Mouse (Mus musculus) urinary bladder, postnatal 10 days (tissue): ENCODE measurements around the gene Rab5if.
"Not testable (repeated sequence)": the region's sequence is repeated elsewhere in the genome, so short reads cannot be mapped to it uniquely, and the experiment has no call there.

ENCODE experiments used
- DNase-seq: peaks from one replicate; pipeline ENCODE4 v3.0.0; 2022; ENCODE audit warnings: low spot score

Rab5if gene

GRCm38 (mm10) chr2:156853999-156854771 is 8.7 kb upstream of the Rab5if start:
- DNase-seq = not testable (repeated sequence)

- DNase-seq = no peak
These were observed 6.6 kb upstream of the Rab5if start for GRCm38 (mm10) chr2:156856311-156856710.

- no peak for DNase-seq
These were observed 5.5 kb upstream of the Rab5if start for GRCm38 (mm10) chr2:156857385-156857791.

GRCm38 (mm10) chr2:156857835-156858234 is 5.1 kb upstream of the Rab5if start, which contains the start of gene 4930518I15Rik:
TSS of gene 4930518I15Rik (minus strand) at chr2:156857946.
- DNase-seq = no peak

DNA sequence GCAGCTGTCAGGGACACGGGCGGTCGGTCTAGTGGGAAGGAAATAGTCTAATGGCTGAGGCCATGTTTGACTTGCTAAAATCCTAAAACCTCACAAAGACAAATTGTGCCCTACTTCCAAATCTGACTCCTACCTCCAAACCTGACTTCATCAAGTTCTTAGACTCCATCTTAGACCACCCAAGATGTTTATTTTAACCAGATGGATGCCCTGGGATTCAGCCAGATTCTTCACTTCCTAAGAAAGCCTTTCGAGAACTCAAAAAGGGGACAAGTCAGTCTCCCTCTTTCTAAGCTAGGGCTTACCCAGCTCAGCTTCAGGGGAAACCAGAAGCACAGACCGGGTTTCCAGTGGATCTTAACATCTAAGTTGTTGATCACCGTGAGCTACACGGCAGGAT is 4.3 kb upstream of the Rab5if start:
- DNase-seq = no peak

- DNase-seq = no peak
These were observed 749 bp upstream of the Rab5if start for GRCm38 (mm10) chr2:156862041-156862717.

- DNase-seq = no peak
These were observed 696 bp downstream of the Rab5if start for GRCm38 (mm10) chr2:156863487-156864160.

DNA sequence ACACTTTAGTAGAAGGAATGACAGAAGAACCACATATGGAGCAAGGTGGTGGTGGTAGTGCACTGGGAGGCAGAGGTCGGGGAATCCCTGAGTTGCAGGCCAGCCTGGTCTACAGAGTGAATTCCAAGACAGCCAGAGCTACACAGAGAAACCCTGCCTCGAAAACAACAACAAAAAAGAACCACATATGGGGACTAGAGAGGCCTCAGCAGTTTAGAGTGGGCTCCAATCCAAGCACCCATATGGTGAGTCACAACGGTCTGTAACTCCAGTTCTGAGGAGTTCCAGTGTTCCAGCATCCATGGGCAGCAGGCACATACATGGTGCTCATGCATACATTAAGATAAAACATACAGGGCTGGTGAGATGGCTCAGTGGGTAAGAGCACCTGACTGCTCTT is 1.6 kb downstream of the Rab5if start:
- DNase-seq = no peak

GRCm38 (mm10) chr2:156868994-156869393 is 6.1 kb downstream of the Rab5if start:
- DNase-seq = no peak

DNA sequence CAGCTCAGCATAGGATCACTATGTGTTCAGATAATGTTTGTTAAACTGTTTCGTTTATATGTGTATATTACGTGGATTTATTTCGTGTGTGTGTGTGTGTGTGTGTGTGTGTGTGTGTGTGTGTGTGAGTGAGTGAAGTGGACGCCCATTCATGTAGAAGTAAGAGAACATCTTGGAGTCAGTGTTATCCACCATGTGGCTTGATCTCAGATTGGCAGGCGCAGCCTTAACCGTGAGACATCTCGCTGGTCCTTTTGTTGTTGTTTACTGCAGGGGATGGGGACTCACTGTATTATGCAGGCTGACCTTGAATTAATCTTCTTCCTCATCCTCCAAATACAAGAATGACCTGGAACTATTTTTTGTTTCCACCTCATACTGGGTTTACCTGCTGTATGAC is 6.6 kb downstream of the Rab5if start:
- no peak for DNase-seq

GRCm38 (mm10) chr2:156870519-156870918 is 7.6 kb downstream of the Rab5if start:
- no peak for DNase-seq

DNA sequence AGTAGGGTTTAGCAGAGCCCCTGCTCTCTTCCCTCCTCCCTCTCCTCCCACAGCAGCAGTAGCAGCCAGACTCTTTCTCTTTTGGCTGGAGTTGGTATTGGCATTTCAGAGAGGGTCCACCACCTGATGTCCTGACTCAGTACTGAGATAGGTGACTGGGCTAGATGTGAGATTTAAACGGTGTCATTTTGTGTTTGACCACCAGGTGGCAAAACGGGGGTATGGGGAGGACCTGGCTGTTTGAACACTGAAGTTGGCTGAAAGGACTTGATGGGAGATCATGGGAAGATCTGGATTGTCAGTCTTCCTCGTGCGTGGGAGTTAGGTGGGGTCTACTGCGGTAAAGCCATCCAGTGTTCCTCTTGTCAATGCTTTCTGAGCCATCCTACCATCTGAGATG is 10.7 kb downstream of the Rab5if start:
- no peak for DNase-seq

DNA sequence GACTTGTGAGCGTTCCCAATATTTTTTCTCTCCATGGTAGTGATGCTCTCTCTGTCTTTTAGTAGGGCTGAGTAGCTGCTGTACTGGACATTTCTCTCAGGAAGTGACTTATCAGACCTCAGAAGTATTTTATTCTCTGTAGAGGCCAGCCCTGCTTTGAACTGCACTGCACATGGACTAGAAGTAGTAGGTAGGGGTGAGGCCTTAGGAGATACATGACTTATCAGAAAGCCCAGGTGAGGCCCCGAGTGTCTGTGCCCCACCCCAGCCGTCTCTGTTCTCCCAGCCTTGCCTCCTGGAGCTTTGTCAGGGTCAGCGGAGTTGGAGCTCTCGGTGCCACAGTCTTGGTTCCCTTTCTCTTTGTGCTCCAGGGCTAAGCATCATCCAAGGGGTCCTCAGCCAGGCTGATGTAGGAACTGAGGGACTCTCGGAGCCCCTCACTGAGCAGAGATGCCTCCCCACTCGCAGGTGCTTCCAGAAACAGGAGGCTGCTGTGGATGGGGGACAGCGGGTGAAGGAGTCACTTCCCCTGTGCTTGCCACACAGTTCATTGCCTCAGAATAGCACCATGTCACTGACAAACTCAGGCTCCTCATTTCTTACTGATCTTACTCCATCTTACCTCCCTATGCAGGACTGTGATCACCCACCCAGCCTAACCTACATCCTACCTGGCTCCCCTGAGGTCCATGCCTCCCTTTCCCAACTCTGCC is 11.3 kb downstream of the Rab5if start:
- DNase-seq = no peak

DNA sequence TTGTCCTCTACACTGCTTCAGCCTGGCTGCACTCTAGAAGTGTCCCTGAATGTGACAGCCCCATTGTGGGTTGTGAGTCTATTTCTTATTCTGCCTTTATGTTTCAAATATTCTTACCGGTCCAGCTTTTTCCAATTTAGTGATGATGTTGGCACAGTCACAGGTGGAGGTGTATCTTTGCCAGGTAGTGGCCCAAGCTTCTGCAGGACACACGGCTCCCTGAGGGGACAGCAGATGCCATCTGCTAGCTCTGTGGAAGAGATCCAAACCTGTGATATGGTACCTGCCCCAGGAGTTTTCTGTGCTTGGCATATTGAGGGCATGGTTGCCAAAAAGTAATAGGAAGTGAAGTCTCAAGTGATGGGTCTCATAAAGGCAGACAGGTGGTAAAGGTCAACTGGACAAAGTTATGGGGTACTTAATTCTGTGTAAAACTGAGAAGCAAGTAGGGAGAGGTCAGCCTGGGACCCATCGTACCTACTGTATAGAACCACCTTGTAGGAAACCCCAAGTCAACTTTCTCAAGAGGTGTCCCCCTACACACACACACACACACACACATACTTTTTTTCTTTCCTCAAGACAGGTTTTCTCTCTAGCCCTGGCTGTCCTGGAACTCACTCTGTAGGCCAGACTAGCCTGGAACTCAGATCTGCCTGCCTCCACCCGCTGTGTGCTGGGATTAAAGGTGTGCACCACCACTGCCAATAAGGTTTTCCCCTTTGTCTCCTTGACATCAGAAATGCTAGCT is 12.0 kb downstream of the Rab5if start:
- DNase-seq = no peak

GRCm38 (mm10) chr2:156877726-156878125 is 14.8 kb downstream of the Rab5if start:
- no peak for DNase-seq

- DNase-seq = no peak
These were observed 16.6 kb downstream of the Rab5if start for GRCm38 (mm10) chr2:156879541-156879940.

- DNase-seq = no peak
These were observed 19.6 kb downstream of the Rab5if start for GRCm38 (mm10) chr2:156882431-156883001.

DNA sequence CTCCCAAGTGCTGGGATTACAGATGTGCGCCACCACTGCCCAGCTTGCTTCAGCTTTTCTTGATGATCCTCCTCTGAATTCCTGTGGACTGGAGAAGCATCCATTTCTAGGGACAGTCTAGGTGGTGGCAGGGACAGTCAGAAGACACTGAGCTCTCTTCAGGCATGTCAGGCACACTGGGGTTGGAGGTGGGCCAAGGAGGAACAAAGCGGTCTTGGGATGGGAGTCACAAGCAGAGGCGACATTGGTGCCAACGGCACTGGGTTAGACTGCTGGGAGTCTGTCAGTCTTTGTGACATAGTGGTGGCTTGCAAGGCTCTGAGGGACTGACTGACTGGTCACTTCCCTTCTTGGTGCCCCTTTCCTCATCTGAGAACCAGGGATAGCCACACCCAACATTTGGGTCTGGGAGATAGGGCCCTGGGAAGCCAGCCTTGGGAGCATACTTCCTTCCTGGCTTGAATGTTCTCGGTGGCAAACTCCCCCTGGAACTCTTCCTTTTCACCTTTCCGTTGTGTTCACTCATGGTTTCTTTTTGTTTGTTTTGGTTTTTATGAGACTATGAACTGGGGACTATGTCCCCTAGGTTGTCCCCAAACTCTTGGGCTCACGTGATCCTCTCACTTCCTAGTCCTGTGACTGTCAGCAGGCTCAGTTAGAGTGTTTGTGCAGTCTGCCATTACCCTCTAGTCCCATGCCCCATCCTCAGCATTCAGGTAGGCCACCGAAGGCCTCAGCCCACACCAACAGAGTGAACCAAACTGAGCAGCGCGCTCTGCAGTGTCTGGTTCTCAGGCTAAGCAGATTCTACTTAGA is 21.7 kb downstream of the Rab5if start:
- no peak for DNase-seq

- DNase-seq = not testable (repeated sequence)
These were observed 22.7 kb downstream of the Rab5if start for GRCm38 (mm10) chr2:156885666-156886065.

GRCm38 (mm10) chr2:156886084-156886631 is 23.2 kb downstream of the Rab5if start:
- DNase-seq = no peak
